Mouse (Mus musculus) midbrain, embryonic 16.5 days (tissue): Measurements from ENCODE around the gene Clec5a. TPM values are rescaled to one million over a fixed set of nuclear protein-coding genes. Genes with fewer than 3 reads are reported as not detected.

Experiments
- ATAC-seq: fragments of 200-750 bp; cut with Nextera tagmentation; 2 replicates; pipeline ENCODE4 v1.8.0; 2017; ENCODE audit warnings: moderate TSS enrichment
- H3K27ac ChIP-seq: fragments of 300-500 bp; sonication (generic); 2 replicates; pipeline ENCODE4 v1.5.1; 2014; ENCODE audit warnings: mild to moderate bottlenecking, low read length, mixed read lengths
- H3K27me3 ChIP-seq: fragments of 300-500 bp; sonication (generic); 2 replicates; pipeline ENCODE4 v1.6.1; 2014; ENCODE audit warnings: low read depth, low read length, mixed read lengths; ENCODE audit not compliant: control insufficient read depth, insufficient read depth
- H3K36me3 ChIP-seq: fragments of 300-500 bp; sonication (generic); 2 replicates; pipeline ENCODE4 v1.6.1; 2014; ENCODE audit warnings: mild to moderate bottlenecking, low read length, moderate library complexity, mixed read lengths; ENCODE audit not compliant: control insufficient read depth, insufficient read depth
- H3K4me1 ChIP-seq: fragments of 300-500 bp; sonication (generic); 2 replicates; pipeline ENCODE4 v1.6.1; 2014; ENCODE audit warnings: mild to moderate bottlenecking, low read length, mixed read lengths; ENCODE audit not compliant: control insufficient read depth, insufficient read depth
- H3K4me2 ChIP-seq: fragments of 300-500 bp; sonication (generic); 2 replicates; pipeline ENCODE4 v1.6.1; 2014; ENCODE audit warnings: mild to moderate bottlenecking, low read length, mixed read lengths
- H3K4me3 ChIP-seq: fragments of 300-500 bp; sonication (generic); 2 replicates; pipeline ENCODE4 v1.5.1; 2014; ENCODE audit warnings: low read depth, mild to moderate bottlenecking, low read length, moderate library complexity, mixed read lengths
- H3K9ac ChIP-seq: fragments of 300-500 bp; sonication (generic); 2 replicates; pipeline ENCODE4 v1.6.1; 2014; ENCODE audit warnings: low read depth, low read length, mixed read lengths
- H3K9me3 ChIP-seq: fragments of 300-500 bp; sonication (generic); replicated peaks from 2 replicates; pipeline ENCODE4 v1.6.1; 2014; ENCODE audit warnings: mild to moderate bottlenecking, low read length, mixed read lengths; ENCODE audit not compliant: control insufficient read depth, poor library complexity, severe bottlenecking
- WGBS: fragments of 180-500 bp; shearing (Covaris S2); extraction: QIAGEN DNeasy Blood & Tissue Kit; methylation state at CpG from one replicate; pipeline ENCODE4 v1.1.7; 2014; 5-methylcytosine and 5-hydroxymethylcytosine counted together
- polyA plus RNA-seq: library from polyadenylated mRNA; unstranded; fragments of >200 nt; fragmentation: Nextera tagmentation; extraction: Ambion mirVana; gene quantifications from 2 replicates; pipeline ENCODE4 v1.2.1, GENCODE M21; 2015

Clec5a gene
- polyA plus RNA-seq, 1 experiment from 2014 or later, result 0.75 TPM

- Histone ChIP-seq H3K27me3 (no peaks in the 10 kb centered on the region), H3K9me3 (0 out of 2 replicates have a peak, but pooled peaks cover 4% of the 10 kb centered on the region), H3K4me2 (no peak overlapping the region), H3K4me3 (no peak overlapping the region), H3K9ac (no peak overlapping the region), H3K4me1 (no peaks in the 10 kb centered on the region), H3K36me3 (no peaks in the 10 kb centered on the region), H3K27ac (no peak overlapping the region)
- ATAC-seq, result no peak
- 71% methylated on average over 3 of the region's 3 CpGs for WGBS
Observed at GRCm38 (mm10) chr6:40594804-40595550, 9.4 kb upstream of the Clec5a start.

GRCm38 (mm10) chr6:40588346-40588745 lies 2.7 kb upstream of the Clec5a start:
- Histone ChIP-seq H3K36me3 (no peaks in the 10 kb centered on the region), H3K4me3 (no peak overlapping the region), H3K9me3 (0 out of 2 replicates have a peak, but pooled peaks cover 4% of the 10 kb centered on the region), H3K9ac (no peak overlapping the region), H3K27ac (no peak overlapping the region), H3K27me3 (no peaks in the 10 kb centered on the region), H3K4me1 (no peaks in the 10 kb centered on the region), H3K4me2 (no peak overlapping the region)
- 96% methylated on average over 2 of the region's 2 CpGs for WGBS
- ATAC-seq, result no peak

GRCm38 (mm10) chr6:40584336-40584735 lies 1.3 kb downstream of the Clec5a start:
- no peak for ATAC-seq
- Histone ChIP-seq H3K27ac (no peak overlapping the region), H3K9ac (no peak overlapping the region), H3K4me3 (no peak overlapping the region), H3K9me3 (no peaks in the 10 kb centered on the region), H3K4me2 (no peak overlapping the region), H3K27me3 (no peaks in the 10 kb centered on the region), H3K36me3 (no peaks in the 10 kb centered on the region), H3K4me1 (no peaks in the 10 kb centered on the region)
- WGBS, result 85% methylated on average over 6 of the region's 6 CpGs

GRCm38 (mm10) chr6:40576305-40576704 lies 9.3 kb downstream of the Clec5a start:
- no peak overlapping the region for H3K27ac ChIP-seq
- ATAC-seq, result no peak
- H3K9me3 ChIP-seq, result no peaks in the 10 kb centered on the region
- H3K9ac ChIP-seq, result no peak overlapping the region
- no peaks in the 10 kb centered on the region for H3K36me3 ChIP-seq
- no peaks in the 10 kb centered on the region for H3K4me1 ChIP-seq
- H3K4me3 ChIP-seq, result no peak overlapping the region
- no peaks in the 10 kb centered on the region for H3K27me3 ChIP-seq
- H3K4me2 ChIP-seq, result no peak overlapping the region
- WGBS, result 90% methylated on average over 1 of the region's 1 CpGs

- WGBS, result 79% methylated on average over 3 of the region's 3 CpGs
- no peak for ATAC-seq
Observed at GRCm38 (mm10) chr6:40573618-40574017, 12.0 kb downstream of the Clec5a start.

GRCm38 (mm10) chr6:40569187-40569586 lies 16.4 kb downstream of the Clec5a start, which contains the start of gene Olfr460:
TSS of gene Olfr460 (plus strand) at chr6:40569487.
- Histone ChIP-seq H3K4me2 (no peak within 1 kb of the TSS), H3K4me1 (no peaks in the 10 kb centered on the region)
- WGBS, result 93% methylated on average over 3 of the region's 3 CpGs

More at GRCm38 (mm10) chr6:40573618-40574017, 12.0 kb downstream of the Clec5a start:
- H3K36me3 ChIP-seq, result no peaks in the 10 kb centered on the region
- no peak overlapping the region for H3K27ac ChIP-seq
- no peaks in the 10 kb centered on the region for H3K27me3 ChIP-seq
- H3K9ac ChIP-seq, result no peak overlapping the region
- no peaks in the 10 kb centered on the region for H3K9me3 ChIP-seq
- H3K4me1 ChIP-seq, result no peaks in the 10 kb centered on the region
- H3K4me3 ChIP-seq, result no peak overlapping the region
- H3K4me2 ChIP-seq, result no peak overlapping the region

GRCm38 (mm10) chr6:40554950-40555349 lies 30.7 kb downstream of the Clec5a start, which contains the start of gene Olfr461:
TSS of gene Olfr461 (minus strand) at chr6:40555050.
- no peak within 1 kb of the TSS for H3K4me2 ChIP-seq
- H3K4me3 ChIP-seq, result no peak within 1 kb of the TSS
- no peaks in the 10 kb centered on the region for H3K36me3 ChIP-seq
- no peaks in the 10 kb centered on the region for H3K27me3 ChIP-seq
- no peaks in the 10 kb centered on the region for H3K9me3 ChIP-seq
- 84% methylated on average over 2 of the region's 2 CpGs for WGBS
- no peaks in the 10 kb centered on the region for H3K4me1 ChIP-seq
- H3K27ac ChIP-seq, result no peak within 1 kb of the TSS
- ATAC-seq, result no peak
- no peak within 1 kb of the TSS for H3K9ac ChIP-seq

More at GRCm38 (mm10) chr6:40569187-40569586, 16.4 kb downstream of the Clec5a start, which contains the start of gene Olfr460:
- no peak within 1 kb of the TSS for H3K9ac ChIP-seq
- ATAC-seq, result no peak
- H3K27me3 ChIP-seq, result no peaks in the 10 kb centered on the region
- H3K27ac ChIP-seq, result no peak within 1 kb of the TSS
- no peak within 1 kb of the TSS for H3K4me3 ChIP-seq
- no peaks in the 10 kb centered on the region for H3K9me3 ChIP-seq
- no peaks in the 10 kb centered on the region for H3K36me3 ChIP-seq

- no peaks in the 10 kb centered on the region for H3K4me1 ChIP-seq
- H3K4me3 ChIP-seq, result no peak overlapping the region
- ATAC-seq, result no peak
- no peaks in the 10 kb centered on the region for H3K36me3 ChIP-seq
- H3K9ac ChIP-seq, result no peak overlapping the region
- H3K4me2 ChIP-seq, result no peak overlapping the region
- WGBS, result 81% methylated on average over 10 of the region's 10 CpGs
- no peaks in the 10 kb centered on the region for H3K9me3 ChIP-seq
- H3K27ac ChIP-seq, result no peak overlapping the region
- no peaks in the 10 kb centered on the region for H3K27me3 ChIP-seq
Observed at GRCm38 (mm10) chr6:40544690-40545089, 40.9 kb downstream of the Clec5a start.
